Mouse (Mus musculus) inflammation-experienced regulatory T-cells, adult 16 weeks (primary cell): Measurements from ENCODE around the gene Nckap5. TPM values are rescaled to one million over a fixed set of nuclear protein-coding genes. Genes with fewer than 3 reads are reported as not detected.

Experiments
- polyA plus RNA-seq: library from polyadenylated mRNA; unstranded; fragments of 100-300 nt; shearing (Covaris generic); gene quantifications from one replicate; pipeline ENCODE4 v1.2.1, GENCODE M21; 2017

The Nckap5 gene
- polyA plus RNA-seq = 3.8 TPM

GRCm38 (mm10) chr1:126830031-126830927, at the start of gene Nckap5:
Nckap5 (minus strand) TSS chr1:126830799.

GRCm38 (mm10) chr1:125912601-125913600, 917.7 kb downstream of the Nckap5 start, which contains the start of gene Lypd1:
Lypd1 (minus strand) TSS chr1:125913101.

